Mouse (Mus musculus) stomach, embryonic 16.5 days (tissue): Measurements from ENCODE around the gene Usp13. TPM values are rescaled to one million over a fixed set of nuclear protein-coding genes. Genes with fewer than 3 reads are reported as not detected.

Experiments used
- ATAC-seq: fragments of 200-750 bp; cut with Nextera tagmentation; 2 replicates; pipeline ENCODE4 v1.8.0; 2017; ENCODE audit warnings: moderate number of reproducible peaks, moderate TSS enrichment; ENCODE audit not compliant: insufficient read depth, low FRiP score
- H3K27ac ChIP-seq: fragments of 300-500 bp; sonication (generic); 2 replicates; pipeline ENCODE4 v1.5.1; 2014; ENCODE audit warnings: low read length
- H3K27me3 ChIP-seq: fragments of 300-500 bp; sonication (generic); 2 replicates; pipeline ENCODE4 v1.6.1; 2014; ENCODE audit warnings: low read length, control low read depth, mixed read lengths; ENCODE audit not compliant: control insufficient read depth, insufficient read depth
- H3K36me3 ChIP-seq: fragments of 300-500 bp; sonication (generic); 2 replicates; pipeline ENCODE4 v1.6.1; 2014; ENCODE audit warnings: low read length; ENCODE audit not compliant: control insufficient read depth, insufficient read depth
- H3K4me1 ChIP-seq: fragments of 300-500 bp; sonication (generic); 2 replicates; pipeline ENCODE4 v1.6.1; 2014; ENCODE audit warnings: low read length, control low read depth, mixed read lengths; ENCODE audit not compliant: control insufficient read depth, insufficient read depth
- H3K4me2 ChIP-seq: fragments of 300-500 bp; sonication (generic); 2 replicates; pipeline ENCODE4 v1.6.1; 2014; ENCODE audit warnings: low read depth, low read length, mixed read lengths
- H3K4me3 ChIP-seq: fragments of 300-500 bp; sonication (generic); replicated peaks from 2 replicates; pipeline ENCODE4 v1.5.1; 2014; ENCODE audit warnings: mild to moderate bottlenecking, low read length
- H3K9ac ChIP-seq: fragments of 300-500 bp; sonication (generic); 2 replicates; pipeline ENCODE4 v1.6.1; 2014; ENCODE audit warnings: low read length
- H3K9me3 ChIP-seq: fragments of 300-500 bp; sonication (generic); replicated peaks from 2 replicates; pipeline ENCODE4 v1.6.1; 2016; ENCODE audit warnings: low read length, control low read depth; ENCODE audit not compliant: control insufficient read depth
- WGBS: fragments of 180-500 bp; shearing (Covaris S2); extraction: QIAGEN DNeasy Blood & Tissue Kit; methylation state at CpG from one replicate; pipeline ENCODE4 v1.1.7; 2014; 5-methylcytosine and 5-hydroxymethylcytosine counted together
- polyA plus RNA-seq: library from polyadenylated mRNA; unstranded; fragments of >200 nt; fragmentation: Nextera tagmentation; extraction: Ambion mirVana; gene quantifications from 2 replicates; pipeline ENCODE4 v1.2.1, GENCODE M21; 2015

Usp13 gene
- polyA plus RNA-seq, 1 experiment from 2014 or later = 5.6 TPM

DNA sequence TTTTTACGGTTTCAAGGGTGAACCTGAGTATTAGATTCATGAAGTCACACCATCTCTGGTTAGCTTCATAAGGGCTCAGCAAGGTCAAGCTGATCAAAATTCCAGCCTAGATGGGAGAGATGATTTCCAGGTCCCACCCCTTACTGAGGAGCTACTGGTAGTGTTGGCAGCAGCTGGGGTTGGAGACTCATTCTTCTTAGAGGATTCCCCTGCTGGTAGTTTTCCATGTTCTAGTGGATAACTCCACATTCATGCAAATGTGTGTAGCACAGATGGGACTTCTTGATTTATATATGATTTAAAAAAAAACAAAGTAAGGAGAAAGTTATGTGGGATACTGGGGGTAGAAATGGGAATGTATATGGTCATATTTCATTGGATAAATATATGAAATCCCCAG lies 152.9 kb downstream of the Usp13 start:
- no peak overlapping the region for H3K9ac ChIP-seq
- H3K4me2 ChIP-seq = no peak overlapping the region
- whole genome bisulfite sequencing = 91% methylated on average over 1 of the region's 1 CpGs
- ATAC-seq = no peak
- no peaks in the 10 kb centered on the region for H3K27me3 ChIP-seq
- no peaks in the 10 kb centered on the region for H3K36me3 ChIP-seq
- H3K4me3 ChIP-seq = no peak overlapping the region
- no peaks in the 10 kb centered on the region for H3K9me3 ChIP-seq
- H3K27ac ChIP-seq = no peak overlapping the region
- H3K4me1 ChIP-seq = no peaks in the 10 kb centered on the region

- Histone ChIP-seq H3K27ac (no peak overlapping the region), H3K4me3 (no peak overlapping the region), H3K4me1 (no peaks in the 10 kb centered on the region), H3K9me3 (no peaks in the 10 kb centered on the region), H3K27me3 (no peaks in the 10 kb centered on the region), H3K9ac (no peak overlapping the region), H3K36me3 (no peaks in the 10 kb centered on the region), H3K4me2 (no peak overlapping the region)
- 58% methylated on average over 6 of the region's 6 CpGs for WGBS
- ATAC-seq = no peak
Measured at GRCm38 (mm10) chr3:32979238-32979637, 161.9 kb downstream of the Usp13 start.

- Histone ChIP-seq H3K9me3 (no peaks in the 10 kb centered on the region), H3K27me3 (no peaks in the 10 kb centered on the region), H3K27ac (no peak overlapping the region), H3K36me3 (no peaks in the 10 kb centered on the region), H3K9ac (no peak overlapping the region), H3K4me2 (no peak overlapping the region), H3K4me1 (no peaks in the 10 kb centered on the region), H3K4me3 (no peak overlapping the region)
- no peak for ATAC-seq
- WGBS = 57% methylated on average over 4 of the region's 4 CpGs
Measured at GRCm38 (mm10) chr3:32979981-32980380, 162.6 kb downstream of the Usp13 start.

- Histone ChIP-seq H3K9ac (no peak overlapping the region), H3K9me3 (no peaks in the 10 kb centered on the region)
Measured at GRCm38 (mm10) chr3:32985141-32985540, 167.8 kb downstream of the Usp13 start.

More at GRCm38 (mm10) chr3:32985141-32985540, 167.8 kb downstream of the Usp13 start:
- no peak overlapping the region for H3K4me2 ChIP-seq
- WGBS = 50% methylated on average over 3 of the region's 3 CpGs
- ATAC-seq = no peak
- no peak overlapping the region for H3K27ac ChIP-seq
- H3K4me1 ChIP-seq = no peaks in the 10 kb centered on the region
- H3K4me3 ChIP-seq = no peak overlapping the region
- no peaks in the 10 kb centered on the region for H3K27me3 ChIP-seq
- H3K36me3 ChIP-seq = no peaks in the 10 kb centered on the region

Other genes starting within 250 kb of the Usp13 start
- gene Gnb4, start 201.0 kb upstream of the Usp13 start, polyA plus RNA-seq = 66.1 and 73.3 TPM in 2 replicates
- gene Actl6a, start 111.2 kb upstream of the Usp13 start, polyA plus RNA-seq = 120 TPM in 2 replicates
- gene Ndufb5, start 80.6 kb upstream of the Usp13 start, polyA plus RNA-seq = 268 and 316 TPM in 2 replicates
- 26.4 and 28.1 TPM in 2 replicates for gene Mrpl47, start 79.9 kb upstream of the Usp13 start, polyA plus RNA-seq